Mouse (Mus musculus): Measurements from ENCODE around the gene Nectin2. TPM values are rescaled to one million over a fixed set of nuclear protein-coding genes. Genes with fewer than 3 reads are reported as not detected.
A peak's percentile ranks its signal among the peaks of the same experiment; 100 is the strongest.

Gene Nectin2
- total and polyA plus RNA-seq, 2 experiments from 2014 or later: 55.3 to 75.3 TPM

- Histone ChIP-seq H3K9me3 (ENCODE audit: low read length) (no peaks in the 10 kb centered on the region), H3K4me3 (ENCODE audit: low read depth, low read length) (peak overlapping the region; percentile 23; the same call in 1 of the 2 replicates), H3K27me3 (ENCODE audit: insufficient read depth, low read length) (no peaks in the 10 kb centered on the region), H3K4me2 (ENCODE audit: low read depth, low read length, poor library complexity, severe bottlenecking) (peak overlapping the region; percentile 62), H3K9ac (replicated peaks; ENCODE audit: low read length, poor library complexity, severe bottlenecking) (peak overlapping the region; percentile 39; the same call in 1 of the 2 replicates), H3K27ac (ENCODE audit: low read depth, low read length) (peak overlapping the region; percentile 34; the same call in 1 of the 2 replicates), H3K36me3 (ENCODE audit: insufficient read depth, low read length) (no peaks in the 10 kb centered on the region), H3K4me1 (ENCODE audit: insufficient read depth, low read length) (0 out of 2 replicates have a peak, but pooled peaks cover 2% of the 10 kb centered on the region)
- peak; percentile 96 for TF ChIP-seq CTCF (IDR thresholded peaks at IDR 0.05)
- WGBS: under 1% methylated on average over 19 of the region's 19 CpGs
- peak; percentile 83 for DNase-seq (ENCODE audit: low spot score)
- peak; percentile 79 for ATAC-seq (ENCODE audit: low FRiP score)
Observed at GRCm38 (mm10) chr7:19789904-19790347, 39.6 kb upstream of the Nectin2 start.

GRCm38 (mm10) chr7:19785874-19786458, 35.7 kb upstream of the Nectin2 start:
- DNase-seq (ENCODE audit: low spot score) (no peak), ATAC-seq (ENCODE audit: low FRiP score) (no peak)
- Histone ChIP-seq H3K9me3 (ENCODE audit: low read length) (no peaks in the 10 kb centered on the region), H3K9ac (replicated peaks; ENCODE audit: low read length, poor library complexity, severe bottlenecking) (no peak overlapping the region), H3K4me3 (ENCODE audit: low read depth, low read length) (no peak overlapping the region), H3K27ac (ENCODE audit: low read depth, low read length) (no peak overlapping the region), H3K4me1 (ENCODE audit: insufficient read depth, low read length) (0 out of 2 replicates have a peak, but pooled peaks cover 2% of the 10 kb centered on the region), H3K36me3 (ENCODE audit: insufficient read depth, low read length) (no peaks in the 10 kb centered on the region), H3K4me2 (ENCODE audit: low read depth, low read length, poor library complexity, severe bottlenecking) (no peak overlapping the region), H3K27me3 (ENCODE audit: insufficient read depth, low read length) (no peaks in the 10 kb centered on the region)
- WGBS: 43% methylated on average over 11 of the region's 12 CpGs
- TF ChIP-seq CTCF (IDR thresholded peaks at IDR 0.05): no peak

- H3K4me1 ChIP-seq (ENCODE audit: insufficient read depth, low read length): 0 out of 2 replicates have a peak, but pooled peaks cover 2% of the 10 kb centered on the region
- no peak overlapping the region for H3K4me2 ChIP-seq (ENCODE audit: low read depth, low read length, poor library complexity, severe bottlenecking)
- H3K36me3 ChIP-seq (ENCODE audit: insufficient read depth, low read length): no peaks in the 10 kb centered on the region
- H3K27me3 ChIP-seq (ENCODE audit: insufficient read depth, low read length): no peaks in the 10 kb centered on the region
- H3K4me3 ChIP-seq (ENCODE audit: low read depth, low read length): no peak overlapping the region
- no peak overlapping the region for H3K27ac ChIP-seq (ENCODE audit: low read depth, low read length)
- H3K9me3 ChIP-seq (ENCODE audit: low read length): no peaks in the 10 kb centered on the region
- TF ChIP-seq CTCF (IDR thresholded peaks at IDR 0.05): peak; percentile 56
- DNase-seq (ENCODE audit: low spot score) (no peak), ATAC-seq (ENCODE audit: low FRiP score) (no peak)
- no peak overlapping the region for H3K9ac ChIP-seq (replicated peaks; ENCODE audit: low read length, poor library complexity, severe bottlenecking)
- WGBS: 47% methylated on average over 11 of the region's 11 CpGs
Observed at GRCm38 (mm10) chr7:19784764-19785535, 34.7 kb upstream of the Nectin2 start.

- WGBS: 72% methylated on average over 8 of the region's 8 CpGs
- H3K36me3 ChIP-seq (ENCODE audit: insufficient read depth, low read length): no peaks in the 10 kb centered on the region
- TF ChIP-seq CTCF (IDR thresholded peaks at IDR 0.05): no peak
- H3K4me2 ChIP-seq (ENCODE audit: low read depth, low read length, poor library complexity, severe bottlenecking): no peak overlapping the region
- ATAC-seq (ENCODE audit: low FRiP score) (no peak), DNase-seq (ENCODE audit: low spot score) (no peak)
- no peak overlapping the region for H3K27ac ChIP-seq (ENCODE audit: low read depth, low read length)
- no peak overlapping the region for H3K4me3 ChIP-seq (ENCODE audit: low read depth, low read length)
- H3K9me3 ChIP-seq (ENCODE audit: low read length): no peaks in the 10 kb centered on the region
- no peak overlapping the region for H3K9ac ChIP-seq (replicated peaks; ENCODE audit: low read length, poor library complexity, severe bottlenecking)
- no peaks in the 10 kb centered on the region for H3K27me3 ChIP-seq (ENCODE audit: insufficient read depth, low read length)
- no peaks in the 10 kb centered on the region for H3K4me1 ChIP-seq (ENCODE audit: insufficient read depth, low read length)
Observed at GRCm38 (mm10) chr7:19783630-19784029, 33.3 kb upstream of the Nectin2 start.

GRCm38 (mm10) chr7:19782645-19783044, 32.4 kb upstream of the Nectin2 start:
- Histone ChIP-seq H3K9ac (replicated peaks; ENCODE audit: low read length, poor library complexity, severe bottlenecking) (no peak overlapping the region), H3K27me3 (ENCODE audit: insufficient read depth, low read length) (no peaks in the 10 kb centered on the region), H3K4me3 (ENCODE audit: low read depth, low read length) (no peak overlapping the region), H3K36me3 (ENCODE audit: insufficient read depth, low read length) (no peaks in the 10 kb centered on the region), H3K4me1 (ENCODE audit: insufficient read depth, low read length) (no peaks in the 10 kb centered on the region), H3K27ac (ENCODE audit: low read depth, low read length) (no peak overlapping the region), H3K9me3 (ENCODE audit: low read length) (no peaks in the 10 kb centered on the region), H3K4me2 (ENCODE audit: low read depth, low read length, poor library complexity, severe bottlenecking) (no peak overlapping the region)
- TF ChIP-seq CTCF (IDR thresholded peaks at IDR 0.05): peak; percentile 61
- DNase-seq (ENCODE audit: low spot score) (peak; percentile 23), ATAC-seq (ENCODE audit: low FRiP score) (no peak)
- WGBS: 94% methylated on average over 4 of the region's 4 CpGs

- H3K9me3 ChIP-seq (ENCODE audit: low read length): no peaks in the 10 kb centered on the region
- no peaks in the 10 kb centered on the region for H3K4me1 ChIP-seq (ENCODE audit: insufficient read depth, low read length)
- H3K4me2 ChIP-seq (ENCODE audit: low read depth, low read length, poor library complexity, severe bottlenecking): no peak overlapping the region
- H3K9ac ChIP-seq (replicated peaks; ENCODE audit: low read length, poor library complexity, severe bottlenecking): no peak overlapping the region
- no peak for TF ChIP-seq CTCF (IDR thresholded peaks at IDR 0.05)
- ATAC-seq (ENCODE audit: low FRiP score) (no peak), DNase-seq (ENCODE audit: low spot score) (no peak)
- H3K27ac ChIP-seq (ENCODE audit: low read depth, low read length): no peak overlapping the region
- 92% methylated on average over 7 of the region's 7 CpGs for WGBS
- H3K4me3 ChIP-seq (ENCODE audit: low read depth, low read length): no peak overlapping the region
- H3K27me3 ChIP-seq (ENCODE audit: insufficient read depth, low read length): no peaks in the 10 kb centered on the region
- H3K36me3 ChIP-seq (ENCODE audit: insufficient read depth, low read length): no peaks in the 10 kb centered on the region
Observed at GRCm38 (mm10) chr7:19781741-19782140, 31.5 kb upstream of the Nectin2 start.
